In the genomic region with DNA sequence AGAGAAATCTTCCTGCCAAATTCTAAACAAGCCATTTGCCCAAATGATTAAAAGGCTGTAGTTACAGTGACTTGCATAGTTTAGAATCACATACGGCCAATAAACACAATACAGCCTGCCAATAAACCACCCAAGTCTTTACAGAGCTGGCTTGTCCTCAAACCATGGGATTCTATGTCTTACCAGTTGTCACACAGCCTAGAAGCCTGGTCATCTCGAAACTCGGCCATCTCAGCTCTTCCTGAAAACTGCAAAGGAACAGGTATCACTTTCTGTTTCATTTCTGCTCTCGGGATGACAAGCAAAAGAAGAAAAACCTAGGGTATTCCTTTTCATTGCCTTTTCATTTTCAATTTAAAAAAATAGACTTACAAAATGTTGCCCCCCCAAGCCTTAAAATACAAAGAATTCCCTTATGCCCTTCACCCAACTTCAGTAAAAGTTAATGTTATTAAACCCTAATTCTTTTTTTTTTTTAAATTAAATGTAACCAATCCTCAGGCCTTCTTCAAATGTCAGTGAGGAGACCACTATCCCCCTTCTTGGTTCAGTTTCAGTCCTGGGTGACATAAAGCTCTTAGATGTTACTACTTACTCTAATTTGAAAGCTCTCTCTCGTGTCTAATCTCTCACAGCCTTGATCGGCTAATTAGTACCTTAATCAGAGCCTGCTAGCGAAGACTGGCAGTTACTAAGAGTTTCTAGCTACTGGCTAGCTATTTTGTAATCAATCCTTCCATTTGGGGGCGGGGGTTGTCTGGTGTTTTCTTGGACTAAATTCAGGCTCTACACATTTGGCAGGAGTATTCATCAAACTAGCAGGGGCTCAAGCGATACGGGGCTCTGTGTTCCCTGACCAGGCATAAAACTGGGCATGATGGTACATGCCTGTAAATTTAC, we compare ENCODE assay signal across 8 mouse cellular contexts. TPM values are rescaled to one million over a fixed set of nuclear protein-coding genes. Genes with fewer than 3 reads are reported as not detected.
DNase-seq lines count a peak whose midpoint lies in the region; ATAC-seq and TF ChIP-seq lines count a peak whose summit lies in the region.

No protein-coding gene starts in this region.

- H3K4me3 ChIP-seq in liver, adult 2 months (ENCODE audit: insufficient read depth, low read depth, low read length), result peak overlapping the region; percentile 69
- H3K4me3 ChIP-seq in embryonic facial prominence, embryonic 13.5 days, result peak overlapping the region; percentile 78
- H3K4me3 ChIP-seq in intestine, embryonic 14.5 days (ENCODE audit: low read depth, low read length), result peak overlapping the region; percentile 59
- H3K4me3 ChIP-seq in midbrain, embryonic 16.5 days (ENCODE audit: low read depth, low read length), result peak overlapping the region; percentile 83

- H3K4me1 ChIP-seq in liver, adult 2 months (ENCODE audit: control insufficient read depth, insufficient read depth, low read length), result peaks cover 15% of the 10 kb centered on the region
- peaks cover 28% of the 10 kb centered on the region for H3K4me1 ChIP-seq in embryonic facial prominence, embryonic 13.5 days
- peaks cover 18% of the 10 kb centered on the region; the same call in 1 of the 2 replicates for H3K4me1 ChIP-seq in intestine, embryonic 14.5 days (replicated peaks; ENCODE audit: control insufficient read depth, insufficient read depth, low read length)
- peaks cover 18% of the 10 kb centered on the region for H3K4me1 ChIP-seq in midbrain, embryonic 16.5 days (ENCODE audit: control insufficient read depth, insufficient read depth, low read length)

- no peak for ATAC-seq in embryonic facial prominence, embryonic 13.5 days (ENCODE audit: insufficient number of reproducible peaks, insufficient read depth, low FRiP score, low TSS enrichment, low read depth)
- ATAC-seq in intestine, embryonic 14.5 days (replicated peaks; ENCODE audit: low FRiP score, low TSS enrichment, low read depth), result no peak
- no peak for ATAC-seq in midbrain, embryonic 16.5 days

- TF ChIP-seq CTCF in liver, adult 2 months (IDR thresholded peaks at IDR 0.05; ENCODE audit: low read depth, low read length), result no peak

- H3K4me2 ChIP-seq in embryonic facial prominence, embryonic 13.5 days, result peak overlapping the region; percentile 71
- H3K4me2 ChIP-seq in intestine, embryonic 14.5 days (ENCODE audit: low read length), result peak overlapping the region; percentile 59
- H3K4me2 ChIP-seq in midbrain, embryonic 16.5 days (ENCODE audit: low read length), result peak overlapping the region; percentile 49

- TF ChIP-seq POLR2A in liver, adult 2 months (IDR thresholded peaks at IDR 0.05; ENCODE audit: extremely low read depth, insufficient read depth, low read length), result no peak

- H3K9ac ChIP-seq in liver, adult 2 months (ENCODE audit: low read depth, low read length), result peak overlapping the region; percentile 81
- peak overlapping the region; percentile 83 for H3K9ac ChIP-seq in embryonic facial prominence, embryonic 13.5 days
- H3K9ac ChIP-seq in intestine, embryonic 14.5 days (ENCODE audit: low read length), result peak overlapping the region; percentile 56
- H3K9ac ChIP-seq in midbrain, embryonic 16.5 days (ENCODE audit: low read depth, low read length), result peak overlapping the region; percentile 86

- H3K27me3 ChIP-seq in liver, adult 2 months (ENCODE audit: control insufficient read depth, insufficient read depth, low read length), result no peaks in the 10 kb centered on the region
- H3K27me3 ChIP-seq in embryonic facial prominence, embryonic 13.5 days, result no peaks in the 10 kb centered on the region
- H3K27me3 ChIP-seq in intestine, embryonic 14.5 days (replicated peaks; ENCODE audit: control insufficient read depth, insufficient read depth, low read length), result no peaks in the 10 kb centered on the region
- H3K27me3 ChIP-seq in midbrain, embryonic 16.5 days (ENCODE audit: control insufficient read depth, insufficient read depth, low read depth, low read length), result no peaks in the 10 kb centered on the region

- H3K9me3 ChIP-seq in embryonic facial prominence, embryonic 13.5 days, result 0 out of 2 replicates have a peak, but pooled peaks cover 6% of the 10 kb centered on the region
- H3K9me3 ChIP-seq in intestine, embryonic 14.5 days (ENCODE audit: control insufficient read depth, low read length), result no peaks in the 10 kb centered on the region
- H3K9me3 ChIP-seq in midbrain, embryonic 16.5 days (replicated peaks; ENCODE audit: control insufficient read depth, low read length, poor library complexity, severe bottlenecking), result no peaks in the 10 kb centered on the region

- DNase-seq in liver, adult 2 months (ENCODE audit: extremely low read depth, low read depth, low spot score), result peak; percentile 70
- DNase-seq in liver, result no peak
- DNase-seq in intestine, embryonic 14.5 days (ENCODE audit: low spot score), result no peak
- DNase-seq in right cerebral cortex, postnatal 25 days, result no peak
- no peak for DNase-seq in layer of hippocampus, postnatal 14 days (ENCODE audit: low spot score in 2 of 2)
- DNase-seq in frontal cortex, postnatal 36 days (ENCODE audit: low spot score in 2 of 2), result no peak

- H3K27ac ChIP-seq in liver, adult 2 months (replicated peaks; ENCODE audit: insufficient read depth, low read depth, low read length), result peak overlapping the region; percentile 91
- no peak overlapping the region for H3K27ac ChIP-seq in embryonic facial prominence, embryonic 13.5 days
- peak overlapping the region; percentile 80; the same call in 1 of the 2 replicates for H3K27ac ChIP-seq in intestine, embryonic 14.5 days (ENCODE audit: low read depth)
- no peak overlapping the region; the same call in 1 of the 2 replicates for H3K27ac ChIP-seq in midbrain, embryonic 16.5 days (ENCODE audit: low read length)

- WGBS in liver, adult 2 months, result 1% methylated on average over 10 of the region's 10 CpGs
- WGBS in embryonic facial prominence, embryonic 13.5 days, result 45% methylated on average over 10 of the region's 10 CpGs
- WGBS in intestine, embryonic 14.5 days, result 44% methylated on average over 10 of the region's 10 CpGs
- WGBS in midbrain, embryonic 16.5 days, result 60% methylated on average over 10 of the region's 10 CpGs

- peaks cover 16% of the 10 kb centered on the region for H3K36me3 ChIP-seq in liver, adult 2 months (ENCODE audit: control insufficient read depth, insufficient read depth, low read length)
- peaks cover 35% of the 10 kb centered on the region for H3K36me3 ChIP-seq in embryonic facial prominence, embryonic 13.5 days
- peaks cover 37% of the 10 kb centered on the region for H3K36me3 ChIP-seq in intestine, embryonic 14.5 days (ENCODE audit: control insufficient read depth, insufficient read depth, low read length)
- peaks cover 11% of the 10 kb centered on the region for H3K36me3 ChIP-seq in midbrain, embryonic 16.5 days (ENCODE audit: control insufficient read depth, insufficient read depth, low read length)

- peaks cover 21% of the 10 kb centered on the region; the same call in 1 of the 2 replicates for H3K79me2 ChIP-seq in liver, adult 2 months (ENCODE audit: control insufficient read depth, insufficient read depth, low read length)

RNA-seq across cellular contexts. Expression of gene Trafd1, which starts 1.3 kb away (rescaled TPM):
- 49.5 and 53.7 TPM in 2 replicates for total RNA-seq in liver, adult 2 months (2014; rRNA removed)
- 53.2 and 67.0 TPM in 2 replicates for polyA plus RNA-seq in liver, adult 2 months (2012; rRNA removed)
- 74.6 and 80.7 TPM in 2 replicates for polyA plus RNA-seq in embryonic facial prominence, embryonic 13.5 days (2015; fragmentation: Nextera tagmentation; extraction: Ambion mirVana)
- 72.4 and 74.9 TPM in 2 replicates for polyA plus RNA-seq in intestine, embryonic 14.5 days (2014; fragmentation: Nextera tagmentation; extraction: Ambion mirVana)
- 135 and 140 TPM in 2 replicates for polyA plus RNA-seq in midbrain, embryonic 16.5 days (2015; fragmentation: Nextera tagmentation; extraction: Ambion mirVana)
- 10 to 100 TPM; 81.9 to 84.2 TPM for total RNA-seq in layer of hippocampus, postnatal 14 days (2021)

RNA-seq across cellular contexts. Expression of gene Naa25, which starts 13.6 kb away (rescaled TPM):
- 8.6 and 8.9 TPM in 2 replicates for total RNA-seq in liver, adult 2 months (2014; rRNA removed)
- 5.8 and 7.6 TPM in 2 replicates for polyA plus RNA-seq in liver, adult 2 months (2012; rRNA removed)
- 39.2 and 40.8 TPM in 2 replicates for polyA plus RNA-seq in embryonic facial prominence, embryonic 13.5 days (2015; fragmentation: Nextera tagmentation; extraction: Ambion mirVana)
- 47.4 and 53.2 TPM in 2 replicates for polyA plus RNA-seq in intestine, embryonic 14.5 days (2014; fragmentation: Nextera tagmentation; extraction: Ambion mirVana)
- polyA plus RNA-seq in midbrain, embryonic 16.5 days (2015; fragmentation: Nextera tagmentation; extraction: Ambion mirVana), result 54.0 and 55.0 TPM in 2 replicates
- 10 to 100 TPM; 39.4 to 41.9 TPM for total RNA-seq in layer of hippocampus, postnatal 14 days (2021)

Comparison
In these comparisons a context has a peak if more than half of its experiments do, and no peak if none do; other contexts are left out.
1. H3K27ac ChIP-seq: peak in liver, adult 2 months (single experiment) and intestine, embryonic 14.5 days (single experiment); none in embryonic facial prominence, embryonic 13.5 days (single experiment) and midbrain, embryonic 16.5 days (single experiment).
2. Peak in every context shown above with its lines, with median percentiles within 50 percentile points of each other: H3K4me3 ChIP-seq, H3K9ac ChIP-seq and H3K4me2 ChIP-seq.